Mouse (Mus musculus): ENCODE results near the gene Gm20388.

Gm20388 gene

DNA sequence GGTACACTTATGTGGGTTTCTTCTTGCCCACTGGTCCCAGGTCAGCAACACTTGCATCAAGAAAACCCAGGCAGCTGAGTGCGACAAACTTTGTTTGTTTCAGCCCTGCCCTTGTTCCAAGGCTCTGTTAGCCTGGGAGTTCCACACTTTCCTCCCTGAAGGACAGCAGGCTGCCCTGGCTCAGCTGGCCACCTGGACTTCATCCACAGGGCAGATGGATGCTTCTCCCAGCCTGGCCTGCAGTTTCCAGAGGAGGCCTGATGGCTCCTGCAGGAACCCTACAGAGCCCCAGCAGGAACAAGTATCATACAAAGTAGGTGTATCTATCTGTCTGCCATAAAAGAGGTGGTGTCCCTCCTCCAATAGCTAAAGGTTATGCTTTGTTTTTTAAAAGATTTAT lies 2530.7 kb downstream of the Gm20388 start:
- no peak for DNase-seq (ENCODE audit: low spot score in 2 of 2)

GRCm38 (mm10) chr8:122442356-122442755 lies 2531.7 kb downstream of the Gm20388 start:
- no peak for DNase-seq (ENCODE audit: low spot score in 2 of 2)

- no peak for DNase-seq (ENCODE audit: low spot score in 2 of 2)
Measured at GRCm38 (mm10) chr8:122442781-122443180, 2532.1 kb downstream of the Gm20388 start.

GRCm38 (mm10) chr8:122443262-122444006 lies 2532.8 kb downstream of the Gm20388 start, which contains the start of gene Mvd:
Gene Mvd, minus strand, starts transcription at chr8:122443422.
- peak; percentile 96 to 98 for DNase-seq (ENCODE audit: low spot score in 2 of 2)

GRCm38 (mm10) chr8:122444058-122444748 lies 2533.6 kb downstream of the Gm20388 start:
- peak; percentile 72 to 74 for DNase-seq (ENCODE audit: low spot score in 2 of 2)

- DNase-seq (ENCODE audit: low spot score in 2 of 2), result no peak
Measured at GRCm38 (mm10) chr8:122445203-122445602, 2534.6 kb downstream of the Gm20388 start.

DNA sequence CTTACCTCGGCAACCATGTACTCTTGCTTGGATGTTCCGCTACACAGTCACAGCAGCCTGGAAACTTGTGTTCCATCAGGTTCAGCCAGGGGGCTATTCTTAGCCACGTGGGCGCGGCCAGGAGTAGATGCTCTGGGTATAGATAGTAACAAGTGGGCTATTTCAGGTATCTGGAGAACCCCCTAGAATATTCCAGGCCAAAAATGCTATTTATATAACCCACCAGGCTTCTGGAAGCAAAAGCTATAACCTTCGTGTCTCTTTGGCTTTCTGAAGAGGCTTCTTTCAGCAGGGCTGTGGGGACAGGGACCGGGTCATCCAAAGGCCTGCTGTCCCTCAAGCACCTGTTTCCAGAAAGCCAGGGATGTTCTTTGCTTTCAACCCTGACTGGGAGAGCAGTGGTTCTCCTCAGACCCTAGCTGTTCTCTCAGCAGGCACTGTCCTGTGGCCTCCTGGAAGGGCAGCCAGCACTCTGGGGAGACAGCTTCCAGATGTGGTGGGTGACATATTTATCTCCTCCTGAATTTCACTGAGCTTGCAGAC lies 2540.6 kb downstream of the Gm20388 start:
- DNase-seq (ENCODE audit: low spot score in 2 of 2), result no peak

DNA sequence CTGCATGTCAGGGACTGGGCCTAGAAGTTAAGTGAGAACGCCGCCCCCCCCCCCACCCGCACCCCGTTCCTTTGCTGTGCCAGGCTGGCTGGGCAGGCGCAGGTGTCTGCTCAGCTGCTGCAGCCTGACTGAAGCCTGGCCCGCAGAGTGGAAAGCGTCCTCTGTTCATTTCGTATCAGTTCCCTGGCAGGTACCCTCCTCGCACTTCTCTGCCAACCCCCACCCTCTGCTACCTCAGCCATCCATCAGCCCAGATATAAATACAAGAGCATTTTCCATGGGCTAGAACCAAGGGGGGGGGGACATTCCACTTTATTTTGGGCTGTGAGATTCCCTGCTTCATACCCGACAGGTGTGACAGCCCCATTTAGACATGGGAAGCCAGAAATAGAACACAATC lies 2541.5 kb downstream of the Gm20388 start:
- no peak for DNase-seq (ENCODE audit: low spot score in 2 of 2)

DNA sequence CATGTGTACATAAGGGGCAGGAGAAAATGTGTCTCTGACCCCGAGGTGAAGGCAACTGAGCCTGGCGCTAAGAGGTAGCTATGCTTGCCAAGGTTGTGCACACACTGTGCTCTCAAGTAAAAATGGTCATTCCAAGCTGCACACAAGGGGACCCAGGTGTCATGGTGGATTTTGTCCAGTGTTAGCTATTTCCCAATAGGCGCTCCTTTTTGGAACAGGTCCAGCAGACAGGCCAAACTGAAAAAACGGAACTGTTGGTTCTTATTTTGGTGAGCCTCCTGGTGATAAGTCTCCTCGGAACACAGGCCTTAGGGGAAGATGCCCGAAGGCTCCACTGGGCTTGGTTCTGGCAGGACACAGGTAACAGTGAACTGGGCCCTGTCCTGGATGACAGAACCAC lies 2543.8 kb downstream of the Gm20388 start:
- no peak for DNase-seq (ENCODE audit: low spot score in 2 of 2)

DNA sequence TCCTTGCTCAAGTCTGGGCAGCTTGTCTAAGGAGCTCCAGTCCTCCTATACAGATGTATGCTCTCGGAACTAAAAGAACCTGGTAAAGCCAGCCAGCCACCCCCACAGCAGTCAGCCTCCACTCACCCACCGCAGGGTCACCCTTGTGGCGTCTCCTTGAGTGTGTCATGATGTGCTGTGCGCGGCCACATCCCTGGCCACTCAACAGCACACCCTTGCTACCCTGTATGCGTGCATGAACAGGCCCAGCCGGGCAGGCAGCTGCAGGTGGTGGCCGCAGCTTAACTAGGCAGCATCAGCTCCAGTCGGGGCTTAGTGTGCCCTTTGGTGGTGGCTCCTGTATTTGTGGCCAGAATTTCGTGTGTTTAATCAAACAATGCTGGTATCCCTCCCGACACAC lies 2546.5 kb downstream of the Gm20388 start:
- DNase-seq (ENCODE audit: low spot score in 2 of 2), result no peak

GRCm38 (mm10) chr8:122459218-122459900 lies 2548.7 kb downstream of the Gm20388 start:
- no peak for DNase-seq (ENCODE audit: low spot score in 2 of 2)

DNA sequence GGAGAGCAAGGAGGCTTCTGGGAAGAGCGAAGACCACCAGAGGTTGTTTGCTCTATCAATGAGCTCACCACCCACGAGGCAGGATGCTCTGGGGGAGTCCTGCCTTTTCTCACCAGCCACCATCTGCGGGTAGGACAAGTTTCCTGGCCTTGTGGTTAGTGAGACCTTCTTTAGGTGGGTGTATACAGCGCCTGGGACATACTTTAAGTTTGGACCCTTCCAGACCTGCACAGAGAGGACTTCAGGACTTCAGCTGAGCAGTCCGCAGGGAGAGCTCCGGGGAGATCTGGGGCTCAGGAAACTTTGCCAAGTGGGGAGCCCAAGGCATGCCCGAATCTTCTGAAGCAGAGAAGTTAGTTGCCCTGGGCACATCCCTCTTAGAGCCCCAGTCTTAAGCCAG lies 2549.3 kb downstream of the Gm20388 start:
- no peak for DNase-seq (ENCODE audit: low spot score in 2 of 2)

- DNase-seq (ENCODE audit: low spot score in 2 of 2), result no peak
Measured at GRCm38 (mm10) chr8:122460524-122461472, 2550.2 kb downstream of the Gm20388 start, which contains the start of gene Snai3. Gene Snai3, minus strand, starts transcription at chr8:122460733.

DNA sequence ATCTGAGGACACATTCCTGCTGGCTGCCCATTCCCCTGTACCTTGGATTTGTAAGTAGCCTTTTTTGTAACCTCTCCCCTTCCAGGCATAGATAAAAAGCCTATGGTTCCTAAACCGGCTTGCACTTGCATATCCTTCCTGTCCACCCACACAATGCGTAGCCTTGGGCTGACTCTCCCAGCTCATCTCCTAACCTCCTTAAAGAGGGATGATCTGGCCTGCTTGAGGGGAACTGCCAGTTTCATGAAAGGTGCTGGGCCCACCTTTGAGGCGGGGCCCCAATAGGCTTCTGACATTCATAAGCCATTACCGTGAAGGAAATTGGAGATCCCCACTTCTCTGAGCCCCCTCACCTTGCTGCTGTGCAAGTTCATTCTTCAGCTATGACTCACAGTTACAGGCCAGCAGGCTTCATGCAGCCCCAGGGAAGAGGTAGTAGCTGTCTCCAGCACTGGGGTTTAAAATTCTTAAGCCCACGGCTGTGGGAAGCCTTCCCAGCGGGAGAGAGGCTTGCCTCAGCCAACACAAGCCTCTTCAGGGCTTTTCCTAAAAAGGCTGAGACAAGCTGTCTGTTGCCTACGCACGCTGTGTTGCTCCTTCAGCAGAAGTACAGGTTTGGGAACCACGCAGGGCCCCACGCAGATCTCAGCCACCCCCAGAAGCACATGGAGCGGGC lies 2551.0 kb downstream of the Gm20388 start:
- peak; percentile 27 to 56 for DNase-seq (ENCODE audit: low spot score in 2 of 2)

- no peak for DNase-seq (ENCODE audit: low spot score in 2 of 2)
Measured at GRCm38 (mm10) chr8:122462510-122462909, 2551.9 kb downstream of the Gm20388 start.

- DNase-seq (ENCODE audit: low spot score in 2 of 2), result no peak
Measured at GRCm38 (mm10) chr8:122463651-122464640, 2553.3 kb downstream of the Gm20388 start.

- DNase-seq (ENCODE audit: low spot score in 2 of 2), result no peak
Measured at GRCm38 (mm10) chr8:122464985-122465384, 2554.3 kb downstream of the Gm20388 start.

DNA sequence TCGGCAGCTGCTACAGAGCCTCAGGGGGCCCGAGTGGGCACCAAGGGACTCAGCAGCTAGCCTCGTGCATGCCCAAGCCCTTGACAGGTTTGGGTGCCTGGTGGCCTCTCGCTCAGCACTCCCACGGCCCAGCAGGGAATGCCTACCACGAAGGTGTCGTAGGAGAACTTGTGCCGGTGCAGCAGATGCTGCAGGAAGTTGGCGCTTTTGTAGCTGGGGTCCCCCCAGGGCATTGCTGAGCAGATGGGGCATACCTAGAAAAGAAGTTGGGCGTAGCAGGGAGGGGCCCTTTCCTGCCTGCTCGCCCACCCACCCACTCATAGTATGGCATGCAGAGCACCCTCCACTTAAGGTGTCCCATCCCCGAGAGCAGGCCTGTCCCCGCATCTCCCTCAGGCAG lies 2557.2 kb downstream of the Gm20388 start:
- no peak for DNase-seq (ENCODE audit: low spot score in 2 of 2)

GRCm38 (mm10) chr8:122469407-122469806 lies 2558.8 kb downstream of the Gm20388 start:
- no peak for DNase-seq (ENCODE audit: low spot score in 2 of 2)

All from frontal cortex, postnatal 25 days (tissue).